Mouse (Mus musculus) bone marrow macrophage, adult 2 months (primary cell): Measurements from ENCODE around the gene Ddx43. TPM values are rescaled to one million over a fixed set of nuclear protein-coding genes. Genes with fewer than 3 reads are reported as not detected.

ENCODE experiments used
- H3K27ac ChIP-seq: 2 replicates; pipeline ENCODE4 v1.5.1; 2012; ENCODE audit warnings: low read depth, low read length; ENCODE audit not compliant: insufficient read depth
- H3K4me1 ChIP-seq: 2 replicates; pipeline ENCODE4 v1.6.1; 2012; ENCODE audit warnings: low read length; ENCODE audit not compliant: control insufficient read depth, insufficient read depth
- H3K4me3 ChIP-seq: 2 replicates; pipeline ENCODE4 v1.5.1; 2012; ENCODE audit warnings: mild to moderate bottlenecking, low read length, moderate library complexity; ENCODE audit not compliant: insufficient read depth
- CTCF ChIP-seq: IDR thresholded peaks from 2 replicates; pipeline ENCODE4 v1.5.1; 2012; ENCODE audit warnings: low read depth, mild to moderate bottlenecking, low read length, moderate library complexity
- POLR2A ChIP-seq: IDR thresholded peaks from 2 replicates; pipeline ENCODE4 v1.6.1; 2012; ENCODE audit warnings: mild to moderate bottlenecking, low read depth, low read length, borderline replicate concordance
- polyA plus RNA-seq: library from polyadenylated mRNA; stranded (reverse); fragments of >200 nt; gene quantifications from 2 replicates; pipeline ENCODE4 v1.2.4, GENCODE M21; 2012; ENCODE audit not compliant: missing spikeins, insufficient read depth, insufficient read length

The Ddx43 gene
- polyA plus RNA-seq, 1 experiment, result 0.25 TPM

DNA sequence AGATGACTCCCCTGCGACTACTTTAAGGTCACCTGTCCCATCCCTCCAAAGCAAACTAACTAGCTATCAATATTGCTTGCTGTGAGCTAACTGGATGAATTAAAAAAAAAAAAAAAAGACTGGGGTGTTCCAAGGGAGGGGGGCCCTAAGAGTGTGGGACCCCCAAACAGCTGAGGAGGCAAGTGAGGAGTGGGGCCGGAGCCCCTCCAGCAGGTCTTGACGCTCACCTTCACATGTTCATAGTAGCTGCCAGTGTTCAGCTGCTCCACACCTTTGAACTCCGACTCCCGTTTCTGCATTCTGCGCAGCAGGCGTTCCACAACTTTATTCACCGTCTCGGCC is 46.6 kb downstream of the Ddx43 start:
- Histone ChIP-seq H3K27ac (peak overlapping the region; percentile 72), H3K4me3 (peak overlapping the region; percentile 85)
- TF ChIP-seq CTCF, result no peak

DNA sequence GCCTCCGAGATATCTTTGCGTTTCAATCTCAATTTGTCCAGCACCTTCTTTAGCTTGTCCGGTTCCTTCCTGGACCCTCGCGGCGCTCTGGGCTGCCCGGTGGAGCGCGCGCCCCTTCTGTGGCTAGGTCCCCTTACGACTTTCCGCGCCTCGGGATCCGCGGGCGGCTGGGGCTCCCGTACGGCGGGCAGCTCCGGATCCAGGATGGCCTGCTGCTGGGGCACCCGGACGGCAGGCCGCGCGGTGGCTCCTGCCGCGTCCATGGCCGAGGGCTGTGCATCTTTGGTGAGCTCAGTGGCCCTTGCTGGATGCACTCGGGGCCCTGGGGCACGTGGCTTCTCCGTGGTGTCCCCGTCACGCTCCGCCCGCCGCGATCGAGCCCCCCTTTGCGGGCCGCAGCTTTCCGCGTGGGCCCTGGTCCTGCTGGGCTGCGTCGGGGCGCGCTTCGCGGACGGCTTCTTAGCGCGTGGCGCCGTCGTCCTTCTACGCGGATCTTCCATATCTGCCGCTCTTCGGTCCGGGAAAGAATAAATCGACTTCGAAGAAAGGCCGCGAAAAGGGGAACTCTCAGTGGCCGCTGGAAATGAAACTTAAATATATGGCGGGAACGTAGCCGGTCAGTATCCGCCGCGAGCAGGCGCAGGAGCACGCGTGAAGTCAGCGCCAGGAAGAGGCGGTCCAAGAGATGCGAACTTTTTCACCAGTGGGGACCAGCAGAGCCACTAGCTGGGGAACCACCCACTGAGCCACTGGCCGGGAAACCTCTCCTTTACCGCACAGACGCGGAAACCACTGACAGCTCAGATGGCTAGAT is 47.2 kb downstream of the Ddx43 start, which contains the start of gene Cgas:
Cgas (minus strand) TSS at position 659 of the 814 bp plus-strand sequence.
- peaks cover 17% of the 10 kb centered on the region for H3K4me1 ChIP-seq
- TF ChIP-seq POLR2A, result 0 out of 2 replicates have a peak, but pooled peaks have one; percentile 6
- TF ChIP-seq CTCF, result no peak

More for the DNA sequence above, 46.6 kb downstream of the Ddx43 start:
- H3K4me1 ChIP-seq, result peaks cover 19% of the 10 kb centered on the region

DNA sequence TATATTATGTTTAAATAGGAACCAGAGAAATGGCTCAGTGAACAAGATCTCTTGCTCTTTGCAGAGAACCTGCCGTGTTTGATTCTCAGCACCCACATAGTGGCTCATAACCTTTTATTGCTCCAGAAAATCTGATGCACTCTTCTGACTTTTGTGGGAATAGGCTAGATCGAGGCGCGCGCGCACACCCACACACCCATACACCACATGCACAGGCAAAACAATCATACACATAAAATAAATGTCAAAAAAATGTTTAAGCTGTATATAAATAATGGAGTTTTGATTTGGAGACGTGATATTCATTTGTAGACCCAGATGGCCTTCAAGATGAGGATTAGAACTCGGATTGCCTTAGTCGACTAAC is 52.0 kb downstream of the Ddx43 start:
- Histone ChIP-seq H3K4me1 (peaks cover 27% of the 10 kb centered on the region), H3K27ac (no peak overlapping the region), H3K4me3 (peak overlapping the region; percentile 96)
- TF ChIP-seq POLR2A (no peak), CTCF (no peak)

More for the DNA sequence above, 47.2 kb downstream of the Ddx43 start, which contains the start of gene Cgas:
- H3K27ac ChIP-seq, result peak within 1 kb of the TSS; percentile 72
- H3K4me3 ChIP-seq, result peak within 1 kb of the TSS; percentile 85

DNA sequence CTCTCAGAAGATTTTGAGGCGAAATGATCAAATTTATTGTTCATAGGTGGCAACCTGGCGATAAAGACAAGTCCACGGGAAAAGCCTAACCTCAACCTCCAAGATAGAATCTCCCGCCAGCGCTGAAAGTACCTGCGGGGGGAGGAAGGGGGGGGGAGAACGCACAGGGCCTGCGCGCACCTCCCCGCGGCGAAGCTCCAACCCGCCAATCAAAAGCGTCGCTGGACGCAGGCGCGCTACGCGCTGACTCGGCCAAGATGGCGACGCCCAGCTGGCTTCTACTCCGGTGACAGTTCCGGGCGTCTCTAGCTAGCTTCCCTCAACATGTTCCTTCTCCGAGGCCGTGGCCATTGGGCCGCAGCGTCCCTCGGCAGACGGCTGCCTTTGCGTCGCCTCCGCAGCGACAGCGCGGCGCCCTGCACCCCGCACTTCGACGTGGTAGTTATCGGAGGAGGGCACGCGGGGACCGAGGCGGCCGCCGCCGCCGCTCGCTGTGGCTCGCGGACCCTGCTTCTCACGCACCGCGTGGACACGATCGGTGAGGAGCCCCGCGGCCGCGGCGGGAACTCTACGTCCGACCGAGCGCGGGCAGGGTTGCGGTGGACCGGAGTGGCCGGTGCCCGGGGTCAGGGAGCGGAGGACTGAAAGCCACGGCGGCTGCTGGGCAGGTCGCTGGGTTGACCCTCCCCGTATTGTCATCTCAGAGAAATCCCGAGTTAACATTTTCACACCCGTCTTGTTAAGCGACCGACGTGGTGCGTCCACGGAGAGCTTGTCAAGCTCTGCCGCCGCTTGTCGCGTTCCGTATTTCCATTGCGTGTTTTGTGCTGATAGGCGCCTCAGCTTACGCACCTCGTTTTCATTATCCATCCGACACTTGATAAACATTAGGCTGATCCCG is 52.6 kb downstream of the Ddx43 start, which contains the start of the genes Mto1 and Gm17324:
Mto1 (plus strand) TSS at position 236 of the 901 bp plus-strand sequence.
Gm17324 (minus strand) TSS at position 814 of the 901 bp plus-strand sequence.
- Histone ChIP-seq H3K4me1 (peaks cover 27% of the 10 kb centered on the region), H3K27ac (peak within 1 kb of the TSS; percentile 85), H3K4me3 (peak within 1 kb of the TSS; percentile 96)
- TF ChIP-seq POLR2A, result no peak
- no peak for TF ChIP-seq CTCF

DNA sequence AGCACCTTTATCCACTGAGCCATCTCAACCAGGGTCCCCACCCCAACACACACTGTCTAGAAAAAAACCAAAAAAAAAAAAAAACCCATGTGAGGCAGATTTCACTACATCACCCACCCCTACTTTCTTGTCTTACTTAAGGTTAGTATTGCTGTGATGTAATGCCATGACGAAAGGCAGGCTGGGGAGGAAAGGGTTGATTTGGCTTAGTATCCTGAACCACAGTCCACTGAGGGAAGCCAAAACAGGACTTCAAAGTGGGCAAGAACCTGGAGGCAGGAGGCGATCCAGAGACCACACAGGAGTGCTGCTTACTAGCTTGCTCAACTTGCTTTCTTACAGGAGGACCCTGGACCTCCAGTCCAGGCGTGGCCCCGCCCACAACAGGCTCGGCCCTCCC is 54.8 kb downstream of the Ddx43 start:
- no peak for TF ChIP-seq POLR2A
- no peak for TF ChIP-seq CTCF
- Histone ChIP-seq H3K4me1 (peaks cover 23% of the 10 kb centered on the region), H3K4me3 (no peak overlapping the region), H3K27ac (peak overlapping the region; percentile 85)

DNA sequence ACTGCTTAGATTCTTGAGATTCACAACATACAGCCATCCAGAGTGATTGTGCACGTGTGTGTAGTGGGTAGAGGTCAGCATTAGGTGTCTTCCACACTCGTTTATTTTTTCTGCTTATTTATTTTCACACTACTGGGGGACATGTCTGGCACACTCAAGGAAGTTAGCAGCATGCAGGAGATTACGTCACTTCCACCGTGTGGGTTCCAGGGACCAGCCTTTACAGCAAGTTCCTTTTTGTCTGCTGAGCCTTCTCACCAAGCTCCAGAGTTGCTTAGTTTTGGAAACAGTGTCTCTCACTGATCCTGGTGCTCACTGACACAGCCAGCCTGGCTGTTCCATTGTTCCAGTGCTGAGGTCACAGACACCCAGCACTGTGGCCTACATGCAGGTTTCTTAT is 55.8 kb downstream of the Ddx43 start:
- Histone ChIP-seq H3K27ac (peak overlapping the region; percentile 85), H3K4me3 (no peak overlapping the region), H3K4me1 (peaks cover 23% of the 10 kb centered on the region)
- no peak for TF ChIP-seq POLR2A
- TF ChIP-seq CTCF, result no peak

DNA sequence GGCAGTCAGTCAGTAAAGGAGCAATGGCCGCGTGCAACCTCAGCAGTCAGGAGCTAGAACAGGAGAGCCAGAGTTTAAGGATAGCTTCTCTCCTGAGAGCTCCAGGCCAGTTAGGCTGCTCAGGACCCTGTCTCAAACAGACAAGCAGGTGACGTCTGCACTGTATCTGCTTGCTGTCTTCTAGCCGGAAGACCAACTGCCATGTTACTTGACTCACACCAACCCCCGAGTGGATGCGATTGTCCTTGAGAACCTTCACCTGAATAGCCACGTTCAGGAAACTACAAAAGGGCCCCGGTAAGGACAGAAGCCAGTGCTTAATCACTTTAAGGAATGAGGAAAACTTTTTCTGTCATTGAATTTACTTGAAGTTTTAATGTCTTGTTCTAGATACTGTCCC is 61.4 kb downstream of the Ddx43 start:
- TF ChIP-seq CTCF (no peak), POLR2A (no peak)
- Histone ChIP-seq H3K4me3 (no peak overlapping the region), H3K27ac (no peak overlapping the region), H3K4me1 (peaks cover 3% of the 10 kb centered on the region)

DNA sequence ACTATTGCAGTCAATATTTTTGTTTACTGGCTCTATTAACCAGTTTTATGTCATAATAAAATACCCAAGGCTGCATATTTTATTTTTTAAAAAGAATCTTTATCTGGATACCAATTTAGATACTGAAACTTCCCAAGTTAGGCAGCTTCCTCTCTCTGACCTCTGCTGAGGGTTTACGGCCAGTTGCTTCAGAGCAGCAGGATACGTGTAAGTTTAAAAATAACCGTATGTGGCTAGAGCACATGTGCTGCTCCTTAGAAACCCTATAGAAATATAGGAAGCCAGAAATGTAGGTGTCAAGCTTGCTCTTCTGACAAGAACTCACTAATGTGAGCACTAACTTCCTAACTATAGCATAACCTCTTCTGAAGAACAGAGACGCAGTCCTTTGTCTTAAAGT is 67.8 kb downstream of the Ddx43 start:
- Histone ChIP-seq H3K4me1 (peaks cover 17% of the 10 kb centered on the region), H3K27ac (peak overlapping the region; percentile 91), H3K4me3 (no peak overlapping the region)
- TF ChIP-seq POLR2A (no peak), CTCF (no peak)

DNA sequence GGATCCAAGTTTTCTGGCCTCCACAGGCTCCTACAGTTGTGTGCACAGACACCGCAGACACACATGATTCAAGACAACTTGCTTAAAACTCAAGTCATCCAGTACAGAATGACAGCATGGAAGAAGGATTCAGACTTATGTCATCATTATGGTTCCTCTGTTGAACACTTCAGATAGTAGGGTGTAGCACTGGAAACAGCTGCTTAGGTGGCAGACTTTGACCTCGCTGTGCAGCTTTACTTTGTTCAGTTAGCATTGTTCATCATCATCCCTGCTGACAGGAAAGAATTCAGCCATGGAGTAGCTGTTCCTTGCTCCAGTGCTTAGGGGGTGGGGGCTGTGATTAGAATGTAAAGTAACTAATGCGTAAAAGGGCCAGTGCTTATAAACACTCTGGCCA is 70.1 kb downstream of the Ddx43 start:
- Histone ChIP-seq H3K4me3 (no peak overlapping the region), H3K27ac (no peak overlapping the region), H3K4me1 (peaks cover 17% of the 10 kb centered on the region)
- TF ChIP-seq CTCF, result no peak
- no peak for TF ChIP-seq POLR2A

Other genes starting within 250 kb of the Ddx43 start
- gene Gsta4, start 213.0 kb upstream of the Ddx43 start, polyA plus RNA-seq, result not detected in 2 replicates
- gene Gsta1, start 165.1 kb upstream of the Ddx43 start, polyA plus RNA-seq, result not detected in 2 replicates
- gene Gm3776, start 138.6 kb upstream of the Ddx43 start, polyA plus RNA-seq, result not detected in 2 replicates
- not detected in 2 replicates for gene Gm10639, start 105.9 kb upstream of the Ddx43 start, polyA plus RNA-seq
- not detected in 2 replicates for gene Omt2a, start 81.0 kb upstream of the Ddx43 start, polyA plus RNA-seq
- not detected in 2 replicates for gene Omt2b, start 68.2 kb upstream of the Ddx43 start, polyA plus RNA-seq
- gene Gsta2, start 40.0 kb upstream of the Ddx43 start, polyA plus RNA-seq, result not detected in 2 replicates
- not detected in 2 replicates for gene Dppa5a, start 27.6 kb upstream of the Ddx43 start, polyA plus RNA-seq
- not detected in 2 replicates for gene Ooep, start 17.1 kb upstream of the Ddx43 start, polyA plus RNA-seq
- gene Cgas, start 47.5 kb downstream of the Ddx43 start, polyA plus RNA-seq, result 8.0 and 9.9 TPM in 2 replicates
- 15.3 and 20.6 TPM in 2 replicates for gene Mto1, start 52.4 kb downstream of the Ddx43 start, polyA plus RNA-seq
- not detected in 2 replicates for gene Gm17324, start 53.0 kb downstream of the Ddx43 start, polyA plus RNA-seq
- 5,836 and 6,850 TPM in 2 replicates for gene Eef1a1, start 93.4 kb downstream of the Ddx43 start, polyA plus RNA-seq
- 44.2 and 46.5 TPM in 2 replicates for gene Slc17a5, start 192.3 kb downstream of the Ddx43 start, polyA plus RNA-seq
- gene Cd109, start 219.8 kb downstream of the Ddx43 start, polyA plus RNA-seq, result 2.8 and 4.1 TPM in 2 replicates